Mouse (Mus musculus) embryonic facial prominence, embryonic 10.5 days (tissue): ENCODE measurements around the gene Ncoa3. TPM values are rescaled to one million over a fixed set of nuclear protein-coding genes. Genes with fewer than 3 reads are reported as not detected.

Experiments
- DNase-seq: peaks from one replicate; pipeline ENCODE4 v3.0.0-alpha.2; 2017; ENCODE audit warnings: low spot score
- H3K27ac ChIP-seq: fragments of 300-500 bp; sonication (generic); replicated peaks from 2 replicates; pipeline ENCODE4 v1.5.1; 2016; ENCODE audit warnings: mild to moderate bottlenecking
- H3K27me3 ChIP-seq: fragments of 300-500 bp; sonication (generic); replicated peaks from 2 replicates; pipeline ENCODE4 v1.6.1; 2016; ENCODE audit warnings: low read depth, mild to moderate bottlenecking; ENCODE audit not compliant: poor library complexity, severe bottlenecking
- H3K36me3 ChIP-seq: fragments of 300-500 bp; sonication (generic); replicated peaks from 2 replicates; pipeline ENCODE4 v1.6.1; 2016; ENCODE audit warnings: mild to moderate bottlenecking, moderate library complexity
- H3K4me1 ChIP-seq: fragments of 300-500 bp; sonication (generic); 2 replicates; pipeline ENCODE4 v1.6.1; 2016
- H3K4me3 ChIP-seq: fragments of 300-500 bp; sonication (generic); 2 replicates; pipeline ENCODE4 v1.5.1; 2016; ENCODE audit warnings: mild to moderate bottlenecking, moderate library complexity
- H3K9me3 ChIP-seq: fragments of 300-500 bp; sonication (generic); 2 replicates; pipeline ENCODE4 v1.6.1; 2016; ENCODE audit warnings: mild to moderate bottlenecking
- WGBS: fragments of 180-500 bp; shearing (Covaris S2); methylation state at CpG from one replicate; pipeline ENCODE4 v1.1.7; 2016; 5-methylcytosine and 5-hydroxymethylcytosine counted together
- polyA plus RNA-seq: library from polyadenylated mRNA; unstranded; fragments of >200 nt; fragmentation: Nextera tagmentation; extraction: Ambion mirVana; gene quantifications from 2 replicates; pipeline ENCODE4 v1.2.1, GENCODE M21; 2016

The Ncoa3 gene
- polyA plus RNA-seq, 1 experiment from 2014 or later = 16.0 TPM

GRCm38 (mm10) chr2:165997256-165997967, 5.0 kb downstream of the Ncoa3 start:
- H3K36me3 ChIP-seq = peaks cover 6% of the 10 kb centered on the region
- 91% methylated on average over 8 of the region's 8 CpGs for WGBS
- H3K4me1 ChIP-seq = peaks cover 66% of the 10 kb centered on the region

DNA sequence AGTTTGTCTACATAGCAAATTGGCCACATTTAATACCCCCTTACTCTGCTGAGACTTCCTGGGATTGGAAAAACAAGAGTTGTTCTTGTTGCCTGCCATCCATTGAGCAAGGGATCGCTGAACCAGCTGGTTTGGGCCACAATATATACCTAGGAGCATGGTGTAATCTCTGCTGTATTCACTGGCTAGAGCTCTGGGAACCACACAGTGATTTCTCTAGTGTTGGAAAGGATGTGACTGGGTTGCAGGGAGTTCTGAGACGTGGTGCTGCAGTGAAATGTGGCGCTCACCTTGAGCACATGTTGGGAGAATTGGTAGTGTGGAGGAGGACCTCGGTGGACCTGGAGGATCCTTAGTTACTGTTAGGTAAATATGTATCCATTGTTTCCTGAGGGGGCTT, 6.5 kb downstream of the Ncoa3 start:
- Histone ChIP-seq H3K27ac (peak overlapping the region; percentile 48; the same call in 1 of the 2 replicates), H3K4me3 (no peak overlapping the region), H3K27me3 (no peaks in the 10 kb centered on the region), H3K9me3 (no peaks in the 10 kb centered on the region), H3K4me1 (peaks cover 52% of the 10 kb centered on the region), H3K36me3 (peaks cover 6% of the 10 kb centered on the region)
- WGBS = 30% methylated on average over 4 of the region's 4 CpGs
- DNase-seq = no peak

More at GRCm38 (mm10) chr2:165997256-165997967, 5.0 kb downstream of the Ncoa3 start:
- Histone ChIP-seq H3K27me3 (no peaks in the 10 kb centered on the region), H3K4me3 (no peak overlapping the region), H3K27ac (no peak overlapping the region), H3K9me3 (no peaks in the 10 kb centered on the region)
- DNase-seq = no peak

DNA sequence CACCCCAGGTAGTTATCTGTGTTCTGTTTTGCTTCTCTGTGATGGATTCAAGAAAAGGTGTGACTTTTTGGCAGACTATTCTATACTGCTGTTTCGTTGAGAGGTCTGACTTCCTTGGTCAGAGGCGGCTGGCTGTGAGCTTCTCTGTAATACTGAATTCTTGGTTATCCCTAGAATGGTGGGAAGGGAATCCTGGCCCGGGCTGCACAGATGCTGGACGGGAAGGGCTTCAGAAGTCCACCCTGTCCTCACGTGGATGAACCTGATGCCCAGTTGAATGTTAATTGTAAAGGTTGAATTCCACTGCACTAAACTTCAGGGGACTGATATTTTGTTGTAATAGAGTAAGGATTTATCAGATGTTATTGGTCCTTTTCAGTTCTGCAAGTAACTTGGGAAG, 7.4 kb downstream of the Ncoa3 start:
- no peaks in the 10 kb centered on the region for H3K36me3 ChIP-seq
- peaks cover 44% of the 10 kb centered on the region for H3K4me1 ChIP-seq
- H3K27me3 ChIP-seq = no peaks in the 10 kb centered on the region
- peak; percentile 62 for DNase-seq
- H3K9me3 ChIP-seq = no peaks in the 10 kb centered on the region
- WGBS = 5% methylated on average over 5 of the region's 5 CpGs
- peak overlapping the region; percentile 21; the same call in 1 of the 2 replicates for H3K4me3 ChIP-seq
- H3K27ac ChIP-seq = peak overlapping the region; percentile 70

- no peaks in the 10 kb centered on the region for H3K36me3 ChIP-seq
- H3K4me1 ChIP-seq = peaks cover 42% of the 10 kb centered on the region
- peak overlapping the region; percentile 70 for H3K27ac ChIP-seq
- H3K4me3 ChIP-seq = peak overlapping the region; percentile 21; the same call in 1 of the 2 replicates
- no peaks in the 10 kb centered on the region for H3K9me3 ChIP-seq
- WGBS = 12% methylated on average over 5 of the region's 5 CpGs
- no peak for DNase-seq
- no peaks in the 10 kb centered on the region for H3K27me3 ChIP-seq
Measured at GRCm38 (mm10) chr2:166000242-166000641, 7.8 kb downstream of the Ncoa3 start.

DNA sequence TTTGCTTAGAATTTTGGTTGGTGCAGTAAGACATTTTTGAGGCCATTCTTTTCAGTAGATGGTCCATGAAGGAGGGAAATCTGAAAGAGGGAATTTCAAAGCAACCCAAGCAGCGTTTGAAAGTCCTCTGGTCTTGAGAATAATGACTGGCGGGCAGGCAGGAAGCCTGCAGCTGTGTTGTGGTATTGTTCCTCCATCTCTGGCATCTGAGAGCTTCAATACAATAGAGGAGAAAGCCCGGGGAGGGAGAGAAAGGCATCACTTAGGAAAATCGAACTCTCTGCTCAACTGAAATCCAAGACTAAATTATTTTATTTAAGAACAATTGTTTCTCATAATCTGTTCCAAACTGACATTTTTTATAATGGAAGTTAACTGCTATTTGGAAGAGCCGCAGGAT, 8.3 kb downstream of the Ncoa3 start:
- Histone ChIP-seq H3K9me3 (no peaks in the 10 kb centered on the region), H3K27me3 (no peaks in the 10 kb centered on the region), H3K27ac (peak overlapping the region; percentile 57), H3K36me3 (no peaks in the 10 kb centered on the region), H3K4me1 (peaks cover 42% of the 10 kb centered on the region), H3K4me3 (no peak overlapping the region)
- WGBS = 12% methylated on average over 5 of the region's 5 CpGs
- DNase-seq = no peak

- Histone ChIP-seq H3K27me3 (no peaks in the 10 kb centered on the region), H3K27ac (peak overlapping the region; percentile 57), H3K9me3 (no peaks in the 10 kb centered on the region), H3K4me1 (peaks cover 42% of the 10 kb centered on the region), H3K4me3 (no peak overlapping the region), H3K36me3 (no peaks in the 10 kb centered on the region)
- DNase-seq = no peak
- 61% methylated on average over 2 of the region's 2 CpGs for WGBS
Measured at GRCm38 (mm10) chr2:166001362-166001761, 8.9 kb downstream of the Ncoa3 start.

DNA sequence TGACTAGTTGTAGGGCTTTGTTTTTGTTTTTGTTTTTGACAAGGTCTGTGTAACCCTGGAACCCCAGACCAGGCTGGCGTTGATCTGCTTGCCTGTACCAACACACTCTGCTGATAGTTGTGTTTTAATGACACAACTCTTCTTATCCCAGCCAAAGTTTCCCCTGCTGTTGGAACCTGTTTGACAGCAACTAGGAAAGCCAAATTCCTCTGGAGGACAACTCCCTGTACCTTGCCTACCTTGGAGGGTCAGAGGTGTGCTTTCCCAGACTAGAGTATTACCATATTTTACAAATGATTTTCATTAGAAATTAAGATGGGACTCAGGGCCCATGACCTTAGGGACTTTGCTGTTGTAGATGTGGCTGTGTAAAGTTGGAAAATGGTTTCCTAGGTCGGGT, 9.3 kb downstream of the Ncoa3 start:
- no peak overlapping the region for H3K4me3 ChIP-seq
- 70% methylated on average over 2 of the region's 2 CpGs for WGBS
- DNase-seq = no peak
- no peaks in the 10 kb centered on the region for H3K9me3 ChIP-seq
- no peaks in the 10 kb centered on the region for H3K36me3 ChIP-seq
- no peaks in the 10 kb centered on the region for H3K27me3 ChIP-seq
- peaks cover 42% of the 10 kb centered on the region for H3K4me1 ChIP-seq
- H3K27ac ChIP-seq = peak overlapping the region; percentile 57

DNA sequence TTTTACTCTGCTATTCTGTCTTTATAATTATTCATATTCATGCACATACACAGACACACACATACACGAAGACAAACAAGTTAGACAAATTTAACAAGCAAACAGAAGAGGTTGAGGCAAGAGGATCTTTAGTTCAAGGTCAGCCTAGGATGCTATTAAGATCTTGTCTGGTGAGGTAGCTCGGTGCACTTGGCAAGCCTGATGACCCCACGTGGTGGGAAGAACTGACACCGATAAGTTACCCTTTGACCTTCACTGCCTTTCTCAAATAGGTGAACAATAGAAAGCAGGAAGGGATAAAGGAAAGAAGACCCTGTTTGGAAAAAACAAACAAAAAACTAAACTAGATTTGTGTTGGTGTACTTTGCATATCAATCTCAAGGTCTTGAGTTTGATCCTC, 10.0 kb downstream of the Ncoa3 start:
- Histone ChIP-seq H3K27me3 (no peaks in the 10 kb centered on the region), H3K9me3 (no peaks in the 10 kb centered on the region), H3K36me3 (no peaks in the 10 kb centered on the region), H3K27ac (no peak overlapping the region), H3K4me1 (peaks cover 47% of the 10 kb centered on the region), H3K4me3 (no peak overlapping the region)
- DNase-seq = no peak
- WGBS = 75% methylated on average over 4 of the region's 4 CpGs

DNA sequence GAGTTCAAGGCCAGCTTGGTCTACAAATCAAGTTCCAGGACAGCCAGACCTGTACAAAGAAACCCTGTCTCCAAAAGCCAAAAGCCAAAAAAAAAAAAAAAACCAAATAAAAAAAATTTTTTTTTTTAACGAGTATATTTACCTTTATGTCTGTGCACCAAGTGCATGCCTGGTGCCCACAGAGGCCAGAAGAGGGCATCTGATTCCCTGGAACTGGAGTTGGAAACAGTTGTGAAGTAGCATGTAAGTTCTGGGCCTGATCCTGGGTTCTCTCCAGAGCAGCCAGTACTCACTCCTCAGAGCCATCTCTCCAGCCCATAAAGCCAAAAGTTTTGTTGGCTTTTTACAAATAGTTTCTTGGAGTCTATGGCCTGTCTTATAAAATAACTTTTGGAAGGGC, 10.6 kb downstream of the Ncoa3 start:
- H3K36me3 ChIP-seq = no peaks in the 10 kb centered on the region
- H3K4me3 ChIP-seq = no peak overlapping the region
- H3K9me3 ChIP-seq = no peaks in the 10 kb centered on the region
- no peak overlapping the region for H3K27ac ChIP-seq
- DNase-seq = no peak
- H3K27me3 ChIP-seq = no peaks in the 10 kb centered on the region
- 74% methylated on average over 1 of the region's 1 CpGs for WGBS
- peaks cover 48% of the 10 kb centered on the region for H3K4me1 ChIP-seq

GRCm38 (mm10) chr2:166007046-166007445, 14.6 kb downstream of the Ncoa3 start:
- DNase-seq = no peak
- WGBS = 78% methylated on average over 6 of the region's 6 CpGs
- H3K27ac ChIP-seq = no peak overlapping the region
- H3K9me3 ChIP-seq = no peaks in the 10 kb centered on the region
- H3K4me1 ChIP-seq = peaks cover 51% of the 10 kb centered on the region
- H3K36me3 ChIP-seq = no peaks in the 10 kb centered on the region
- H3K27me3 ChIP-seq = no peaks in the 10 kb centered on the region
- no peak overlapping the region for H3K4me3 ChIP-seq

- no peak for DNase-seq
- H3K27ac ChIP-seq = peak overlapping the region; percentile 63
- 43% methylated on average over 8 of the region's 8 CpGs for WGBS
Measured at GRCm38 (mm10) chr2:166008558-166009392, 16.3 kb downstream of the Ncoa3 start.

DNA sequence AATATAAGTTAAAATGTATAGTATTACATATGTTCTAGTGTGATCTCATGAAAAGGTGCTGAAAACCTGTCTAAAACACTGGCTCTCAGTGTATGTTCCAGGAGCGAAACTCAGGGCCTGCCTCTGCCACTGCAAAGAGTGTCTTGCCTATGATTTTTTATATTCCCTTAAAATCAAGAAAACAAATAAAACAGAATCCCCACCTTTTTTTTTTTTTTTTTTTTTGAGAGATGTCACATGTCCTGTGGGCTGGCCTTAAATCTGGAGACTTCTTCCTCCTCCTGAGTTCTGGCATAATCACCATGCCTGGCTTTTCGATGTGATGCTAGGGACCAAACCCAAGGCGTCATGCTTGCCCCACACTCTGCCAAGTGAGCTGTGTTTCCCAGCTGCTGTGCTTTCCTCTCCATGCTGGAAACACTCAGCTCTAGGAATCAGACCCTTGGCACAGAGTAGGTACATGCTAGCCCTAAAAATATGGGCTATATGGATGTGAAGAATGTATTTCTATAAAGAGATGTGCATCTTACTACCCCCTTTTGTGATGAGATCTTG, 17.0 kb downstream of the Ncoa3 start:
- H3K9me3 ChIP-seq = no peaks in the 10 kb centered on the region
- peaks cover 48% of the 10 kb centered on the region for H3K4me1 ChIP-seq
- H3K4me3 ChIP-seq = no peak overlapping the region
- no peaks in the 10 kb centered on the region for H3K27me3 ChIP-seq
- DNase-seq = no peak
- 84% methylated on average over 3 of the region's 3 CpGs for WGBS
- H3K36me3 ChIP-seq = peaks cover 7% of the 10 kb centered on the region
- no peak overlapping the region for H3K27ac ChIP-seq

More at GRCm38 (mm10) chr2:166008558-166009392, 16.3 kb downstream of the Ncoa3 start:
- Histone ChIP-seq H3K9me3 (no peaks in the 10 kb centered on the region), H3K36me3 (no peaks in the 10 kb centered on the region; the same call in 1 of the 2 replicates), H3K4me1 (peaks cover 48% of the 10 kb centered on the region), H3K4me3 (no peak overlapping the region), H3K27me3 (no peaks in the 10 kb centered on the region)
